17 mouse cellular contexts compared by ENCODE assay signal in genomic region chr6:53461056-53461455, GRCm38 (mm10).
"Had no signal": no experiment of that assay in that cellular context is flagged by ENCODE, and none has a peak within 500 bp of the region (broad histone marks: within the 10 kb centered on the region; RNA-seq: fewer than 3 reads in every experiment).

No protein-coding gene starts in this region.

- H3K4me1 ChIP-seq: midbrain, embryonic 15.5 days; neural tube, embryonic 13.5 days; neural tube, embryonic 15.5 days had no signal

- ATAC-seq: midbrain, embryonic 13.5 days; midbrain, embryonic 15.5 days had no signal

- H3K27ac ChIP-seq: midbrain, embryonic 10.5 days; midbrain, embryonic 13.5 days; midbrain, embryonic 15.5 days; neural tube, embryonic 13.5 days; neural tube, embryonic 15.5 days had no signal

- H3K4me3 ChIP-seq: midbrain, embryonic 10.5 days; midbrain, embryonic 13.5 days; midbrain, embryonic 15.5 days; myocyte; neural tube, embryonic 13.5 days; neural tube, embryonic 15.5 days had no signal

- DNase-seq: lung, embryonic 14.5 days; lung, postnatal 10 days; lung, postnatal 4 days; retina, postnatal 1 day; right cerebral cortex, adult 18-20 months; right cerebral cortex, postnatal 25 days; right cerebral cortex, postnatal 4 days; spleen, adult 18-20 months; thymus, adult 18-20 months; thymus, postnatal 25 days; thymus, postnatal 4 days had no signal

- H3K36me3 ChIP-seq: midbrain, embryonic 10.5 days; midbrain, embryonic 13.5 days; midbrain, embryonic 15.5 days; neural tube, embryonic 13.5 days; neural tube, embryonic 15.5 days had no signal

- H3K4me2 ChIP-seq: lung, embryonic 14.5 days; midbrain, embryonic 13.5 days; midbrain, embryonic 15.5 days; neural tube, embryonic 13.5 days; neural tube, embryonic 15.5 days had no signal

- H3K27me3 ChIP-seq: midbrain, embryonic 15.5 days; neural tube, embryonic 13.5 days; neural tube, embryonic 15.5 days had no signal

- H3K9me3 ChIP-seq: midbrain, embryonic 10.5 days; midbrain, embryonic 13.5 days; midbrain, embryonic 15.5 days; neural tube, embryonic 13.5 days; neural tube, embryonic 15.5 days had no signal

- H3K9ac ChIP-seq: lung, embryonic 14.5 days; midbrain, embryonic 13.5 days; midbrain, embryonic 15.5 days; neural tube, embryonic 13.5 days; neural tube, embryonic 15.5 days had no signal
